Mouse (Mus musculus): Measurements from ENCODE around the gene Fto.

DNA sequence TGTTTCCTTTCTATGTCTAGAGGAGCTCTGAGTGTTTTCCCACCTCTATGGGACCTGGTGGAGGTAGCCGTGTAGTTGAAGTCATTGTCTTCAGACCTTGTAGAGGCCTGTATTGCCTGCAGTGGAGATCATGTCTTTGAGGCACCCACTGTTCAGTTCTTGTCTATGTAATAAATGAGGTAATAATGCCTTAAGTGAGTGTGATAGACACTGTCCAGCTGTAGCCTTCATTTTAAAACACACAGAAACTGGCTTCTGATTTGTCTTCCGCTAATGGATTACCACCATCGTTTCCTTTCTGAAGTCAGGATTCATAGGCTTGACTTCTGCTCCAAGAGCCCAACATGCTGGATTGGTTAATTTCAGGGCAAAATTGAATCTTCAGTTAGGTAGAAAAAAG is 154.1 kb downstream of the Fto start:
- TF ChIP-seq CTCF (IDR thresholded peaks at IDR 0.05; ENCODE audit: low read depth, low read length) (no peak), TAL1 (conservative IDR thresholded peaks at IDR 0.05; ENCODE audit: low read depth, low read length) (no peak), GATA1 (IDR thresholded peaks at IDR 0.05; ENCODE audit: borderline replicate concordance, low read length) (no peak), POLR2AphosphoS5 (IDR thresholded peaks at IDR 0.05; ENCODE audit: insufficient replicate concordance, low read depth, low read length) (no peak), GATA2 (IDR thresholded peaks at IDR 0.05; ENCODE audit: borderline replicate concordance, low read depth, low read length) (no peak)

Data from G1E (cell line).